Mouse (Mus musculus): Measurements from ENCODE around the gene Gucy2e. TPM values are rescaled to one million over a fixed set of nuclear protein-coding genes. Genes with fewer than 3 reads are reported as not detected.

Gucy2e gene
- polyA plus RNA-seq (2012; rRNA removed): 0.92 and 1.00 TPM in 2 replicates

- DNase-seq (ENCODE audit: extremely low spot score in 1 of 2, low spot score in 1 of 2): no peak
These were observed at the start of gene Gucy2e for GRCm38 (mm10) chr11:69236926-69237260. Gucy2e (minus strand) TSS chr11:69237036.

DNA sequence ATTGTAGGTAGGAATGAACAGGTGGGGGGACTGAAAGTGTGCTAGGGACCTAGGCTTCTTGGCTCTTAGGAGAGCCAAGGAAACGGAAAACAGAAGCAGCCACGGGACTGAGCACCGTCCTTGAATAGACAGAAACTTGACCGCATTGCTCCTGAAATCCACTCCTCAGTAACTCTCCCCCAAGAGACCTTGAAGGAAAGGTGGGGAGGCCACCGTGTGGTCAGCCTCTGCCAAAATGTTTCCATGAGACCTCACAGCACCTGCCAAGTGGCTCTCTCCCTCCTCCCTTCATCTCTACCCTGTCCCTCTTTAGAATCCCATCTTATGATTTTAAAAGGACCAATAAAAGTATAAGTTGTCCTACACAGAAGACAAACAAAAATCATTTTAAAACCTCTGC, 40.4 kb upstream of the Gucy2e start:
- DNase-seq (ENCODE audit: extremely low spot score in 1 of 2, low spot score in 1 of 2): no peak

DNA sequence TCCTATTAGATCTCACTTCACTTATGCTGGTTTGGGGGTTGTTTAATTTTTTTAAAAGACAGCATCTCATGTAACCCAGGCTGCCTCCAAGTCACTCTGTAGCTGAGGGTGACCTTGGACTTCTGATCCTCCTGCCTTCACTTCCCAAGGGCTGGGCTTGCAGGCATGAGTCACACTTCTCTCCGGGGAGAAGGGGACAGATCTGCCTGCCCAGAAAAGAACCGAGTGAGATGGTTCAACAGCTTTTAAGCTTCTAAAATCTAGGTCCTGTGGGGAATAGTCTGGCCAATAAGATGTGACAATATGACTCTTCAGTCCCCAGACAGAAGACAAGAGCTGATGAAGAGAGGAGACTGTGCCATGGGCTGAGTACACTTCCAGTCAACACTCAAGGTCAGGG, 39.2 kb upstream of the Gucy2e start:
- DNase-seq (ENCODE audit: extremely low spot score in 1 of 2, low spot score in 1 of 2): no peak

DNA sequence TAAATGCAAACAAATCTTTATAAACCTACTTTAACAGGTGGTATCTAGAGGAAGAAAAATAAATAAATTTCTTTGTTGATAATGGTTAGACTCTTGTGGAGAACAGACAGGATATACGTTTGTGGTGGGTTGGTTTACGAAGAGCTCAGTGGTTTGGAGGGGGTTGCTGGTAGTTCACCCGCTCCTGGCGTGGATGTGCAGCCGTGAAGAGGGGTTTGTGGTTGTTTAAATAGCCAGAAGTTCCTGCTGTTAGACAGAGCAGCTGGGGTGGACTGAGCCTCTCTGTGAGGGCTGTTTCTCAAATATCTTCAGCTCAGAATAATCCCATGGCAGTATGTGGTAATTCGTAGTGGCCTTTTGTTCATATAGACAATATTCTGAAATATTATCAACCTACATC, 38.8 kb upstream of the Gucy2e start:
- no peak for DNase-seq (ENCODE audit: extremely low spot score in 1 of 2, low spot score in 1 of 2)

DNA sequence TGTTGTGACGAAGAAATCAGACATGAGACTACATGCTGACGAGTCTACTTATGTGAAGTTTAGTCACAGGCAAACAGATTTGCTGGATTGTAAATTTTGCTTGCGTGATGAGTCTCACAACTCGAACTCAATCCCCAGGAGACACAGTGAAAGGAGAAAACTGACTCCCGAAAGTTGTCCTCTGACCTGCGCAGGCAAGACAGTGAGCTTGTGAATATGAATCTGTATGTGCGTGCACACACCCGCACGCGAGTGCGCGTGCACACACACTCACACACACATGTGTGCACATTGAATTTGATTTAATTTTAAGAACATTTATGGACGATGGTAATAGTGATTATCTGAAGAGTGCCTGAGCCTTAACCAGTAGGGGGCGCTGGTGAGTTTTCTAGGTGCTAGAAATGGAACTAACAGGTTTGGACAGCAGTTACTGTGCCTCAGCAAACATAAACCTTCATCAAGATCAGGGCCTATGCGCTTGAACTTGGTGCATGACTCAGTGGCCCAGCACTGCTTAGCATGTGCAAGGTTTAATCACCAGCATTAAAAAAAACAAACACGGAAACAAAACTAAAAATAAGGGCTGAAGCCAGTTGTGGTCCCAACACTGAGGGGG, 35.4 kb upstream of the Gucy2e start:
- peak; percentile 41 to 92 for DNase-seq (ENCODE audit: extremely low spot score in 1 of 2, low spot score in 1 of 2)

- DNase-seq (ENCODE audit: extremely low spot score in 1 of 2, low spot score in 1 of 2): peak in 1 of 2 experiments; percentile 86
These were observed 32.7 kb upstream of the Gucy2e start for GRCm38 (mm10) chr11:69269575-69269974.

GRCm38 (mm10) chr11:69268100-69268499, 31.3 kb upstream of the Gucy2e start:
- DNase-seq (ENCODE audit: extremely low spot score in 1 of 2, low spot score in 1 of 2): peak in 1 of 2 experiments; percentile 23

DNA sequence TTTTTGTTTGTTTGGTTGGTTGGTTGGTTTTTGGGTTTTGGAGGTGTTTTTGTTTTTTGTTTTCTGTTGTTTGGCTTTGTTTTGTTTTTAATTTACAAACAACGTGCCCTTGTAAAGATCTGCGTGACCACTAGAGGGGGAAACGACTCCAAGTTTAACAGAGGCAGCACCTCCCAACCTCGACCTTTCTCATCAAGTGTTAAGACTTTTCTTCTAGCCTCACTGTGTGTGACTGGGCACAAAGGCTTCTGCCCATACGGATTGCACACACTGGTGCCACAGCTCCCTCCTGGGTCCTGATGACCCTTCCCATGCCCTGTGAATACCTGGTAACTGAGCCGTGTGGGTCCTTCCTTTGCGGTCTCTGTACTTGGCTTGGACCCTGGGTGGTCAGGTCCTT, 30.5 kb upstream of the Gucy2e start:
- peak in 1 of 2 experiments; percentile 10 for DNase-seq (ENCODE audit: extremely low spot score in 1 of 2, low spot score in 1 of 2)

GRCm38 (mm10) chr11:69266253-69266652, 29.4 kb upstream of the Gucy2e start:
- peak; percentile 90 to 92 for DNase-seq (ENCODE audit: extremely low spot score in 1 of 2, low spot score in 1 of 2)

DNA sequence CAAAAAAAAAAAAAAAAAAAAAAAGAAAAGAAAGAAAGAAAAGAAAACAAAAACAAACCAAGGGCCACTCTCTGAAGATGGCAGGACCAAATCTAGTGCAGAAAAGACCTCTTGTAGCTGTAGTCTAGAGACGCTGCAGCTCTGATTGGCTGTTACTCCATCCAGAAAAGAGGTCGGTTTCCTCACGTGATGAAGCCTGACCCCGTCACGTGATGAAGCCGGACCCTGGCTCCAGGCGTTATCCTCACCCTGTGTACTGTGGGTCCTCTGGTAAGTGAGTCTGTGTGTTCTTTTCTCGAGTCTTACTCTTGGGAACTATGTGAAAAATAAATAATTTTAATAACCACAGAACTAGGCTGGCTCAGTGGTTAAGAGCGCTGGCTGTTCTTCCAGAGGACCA, 28.6 kb upstream of the Gucy2e start:
- DNase-seq (ENCODE audit: extremely low spot score in 1 of 2, low spot score in 1 of 2): no peak

GRCm38 (mm10) chr11:69264276-69264675, 27.4 kb upstream of the Gucy2e start:
- DNase-seq (ENCODE audit: extremely low spot score in 1 of 2, low spot score in 1 of 2): no peak

DNA sequence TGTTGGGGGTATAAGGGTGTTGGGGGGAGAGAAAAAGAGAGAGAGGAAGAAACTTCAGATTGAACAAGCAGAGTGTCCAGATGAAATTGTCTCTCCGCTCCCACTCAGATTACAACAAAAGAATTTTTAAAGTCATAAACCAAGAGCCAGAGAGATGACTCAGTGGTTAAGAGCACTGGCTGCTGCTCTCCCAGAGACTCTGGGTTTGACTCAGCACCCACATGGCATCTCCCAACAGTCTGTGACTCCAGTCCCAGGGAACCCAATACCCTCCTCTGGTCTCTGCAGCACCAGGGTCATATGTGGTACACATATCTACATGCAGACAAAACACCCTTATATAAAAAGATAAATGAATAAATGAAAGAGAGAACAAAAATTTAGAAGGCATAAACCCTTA, 23.3 kb upstream of the Gucy2e start:
- DNase-seq (ENCODE audit: extremely low spot score in 1 of 2, low spot score in 1 of 2): no peak

- no peak for DNase-seq (ENCODE audit: extremely low spot score in 1 of 2, low spot score in 1 of 2)
These were observed 21.5 kb upstream of the Gucy2e start for GRCm38 (mm10) chr11:69258287-69258686.

GRCm38 (mm10) chr11:69257807-69258206, 21.0 kb upstream of the Gucy2e start:
- DNase-seq (ENCODE audit: extremely low spot score in 1 of 2, low spot score in 1 of 2): peak in 1 of 2 experiments; percentile 86

GRCm38 (mm10) chr11:69257072-69257471, 20.2 kb upstream of the Gucy2e start:
- DNase-seq (ENCODE audit: extremely low spot score in 1 of 2, low spot score in 1 of 2): no peak

DNA sequence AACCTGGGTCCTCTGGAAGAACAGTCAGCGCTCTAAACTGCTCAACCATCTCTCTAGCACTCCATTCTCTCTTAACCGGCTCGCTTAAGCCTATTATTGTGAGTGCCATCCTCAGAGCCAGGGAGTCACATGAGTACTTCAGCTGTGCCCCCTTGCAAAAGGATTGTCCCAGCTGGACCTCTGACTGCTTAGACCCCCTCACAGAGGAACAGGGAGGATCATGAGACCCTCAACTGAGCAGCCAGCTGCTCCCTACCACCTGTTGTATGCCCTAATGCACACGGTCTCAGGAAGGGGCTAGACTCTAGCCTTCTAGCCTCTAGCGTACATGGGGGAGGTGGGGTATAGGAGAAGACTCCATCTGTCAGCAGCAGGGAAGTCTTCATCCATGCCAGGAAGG, 18.0 kb upstream of the Gucy2e start:
- DNase-seq (ENCODE audit: extremely low spot score in 1 of 2, low spot score in 1 of 2): no peak

DNA sequence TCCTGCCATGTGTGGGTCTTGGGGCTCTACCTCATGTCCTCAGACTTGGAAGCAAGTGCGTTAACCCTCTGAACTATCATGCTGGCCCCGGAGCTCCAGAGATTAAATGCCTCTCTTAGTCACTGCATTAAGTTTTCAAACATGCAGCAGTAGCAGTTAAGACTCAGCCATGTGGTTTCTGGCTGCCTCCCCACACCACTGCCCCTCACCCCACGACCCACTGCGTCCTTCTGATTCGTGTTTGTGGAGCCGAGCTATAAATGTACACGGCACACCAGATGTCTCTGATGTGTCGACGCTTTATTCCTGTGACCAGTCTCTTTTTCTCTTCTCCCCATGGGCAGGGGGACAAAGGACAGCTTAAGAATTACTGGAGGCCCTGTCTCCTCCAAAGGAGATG, 16.3 kb upstream of the Gucy2e start:
- no peak for DNase-seq (ENCODE audit: extremely low spot score in 1 of 2, low spot score in 1 of 2)

DNA sequence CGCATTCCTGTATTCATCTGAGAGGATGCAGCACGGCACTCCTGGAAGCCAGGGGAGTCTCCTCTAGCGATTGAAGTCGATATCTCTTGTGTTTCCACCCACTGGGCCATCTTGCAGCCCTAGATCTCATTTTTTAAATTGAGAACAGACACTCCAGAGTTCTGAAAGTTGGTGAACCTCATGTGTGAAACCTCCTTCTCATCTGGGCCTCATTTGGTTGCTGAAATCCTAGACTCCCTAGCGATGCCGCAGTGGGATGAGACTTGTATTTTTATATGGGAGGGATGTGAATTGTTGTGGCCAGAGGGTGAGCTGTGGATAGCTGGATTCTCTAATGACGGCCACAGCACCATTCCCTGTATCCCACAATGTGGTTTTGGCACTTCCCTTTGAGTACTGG, 15.1 kb upstream of the Gucy2e start:
- no peak for DNase-seq (ENCODE audit: extremely low spot score in 1 of 2, low spot score in 1 of 2)

- no peak for DNase-seq (ENCODE audit: extremely low spot score in 1 of 2, low spot score in 1 of 2)
These were observed 14.5 kb upstream of the Gucy2e start for GRCm38 (mm10) chr11:69251135-69251842.

DNA sequence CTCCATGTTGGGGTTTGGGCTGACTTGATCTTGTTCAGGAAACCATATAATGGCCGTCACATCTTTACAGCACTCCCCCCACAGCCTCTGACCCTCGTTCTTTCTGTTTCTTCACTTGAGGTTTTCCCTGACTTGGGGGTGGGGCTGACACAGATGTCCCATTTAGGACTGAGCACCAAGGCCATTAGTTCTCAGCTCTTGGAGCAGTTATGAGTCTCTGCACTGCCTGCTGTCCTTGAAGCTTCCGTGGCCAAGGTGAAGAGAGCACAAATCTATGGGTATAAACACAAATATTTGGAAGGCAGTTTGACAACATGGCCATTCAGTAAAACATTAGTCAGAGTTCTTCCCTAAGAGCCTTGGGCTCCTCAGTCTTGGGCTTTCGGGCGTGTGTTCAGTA, 13.3 kb upstream of the Gucy2e start:
- DNase-seq (ENCODE audit: extremely low spot score in 1 of 2, low spot score in 1 of 2): no peak

DNA sequence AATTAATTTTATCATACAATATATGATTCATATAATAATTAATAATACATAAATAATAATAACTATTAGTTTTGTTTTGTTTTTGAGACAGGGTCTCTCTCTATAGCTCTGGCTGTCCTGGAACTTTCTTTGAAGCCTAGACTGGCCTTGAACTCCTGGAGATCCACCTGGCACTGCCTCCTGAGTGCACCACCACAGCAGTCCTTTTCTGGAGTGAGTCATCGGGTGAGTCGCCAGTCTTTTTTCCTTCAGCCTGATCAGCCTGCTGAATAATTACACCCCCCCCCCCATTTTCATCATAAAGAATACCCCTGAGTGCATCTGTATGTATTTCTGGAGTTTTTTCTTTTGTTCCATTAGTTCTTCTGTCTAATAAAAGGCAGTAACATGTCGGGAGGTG, 12.3 kb upstream of the Gucy2e start:
- DNase-seq (ENCODE audit: extremely low spot score in 1 of 2, low spot score in 1 of 2): no peak

DNA sequence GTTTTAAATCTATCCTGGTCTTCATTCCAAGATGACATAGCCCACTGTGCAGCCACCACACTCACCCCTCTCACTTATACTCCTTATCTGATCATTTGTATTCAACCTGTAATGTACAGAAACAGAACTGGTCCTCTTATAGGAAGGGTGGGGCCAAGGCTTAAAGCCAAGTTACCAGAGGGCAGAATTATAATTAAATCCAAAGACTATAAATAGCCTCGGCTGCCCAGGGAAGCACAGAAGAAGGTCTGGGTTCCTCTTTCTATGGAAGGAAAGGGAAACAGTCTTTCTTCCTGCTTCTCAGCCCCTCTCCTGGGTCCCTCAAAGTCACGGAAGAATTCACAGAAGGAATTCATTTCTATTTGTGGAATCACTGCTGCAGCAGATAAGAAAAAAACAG, 8.8 kb upstream of the Gucy2e start:
- no peak for DNase-seq (ENCODE audit: extremely low spot score in 1 of 2, low spot score in 1 of 2)

Data from frontal cortex, adult 2 months (tissue).